ENCODE assay signal across 15 mouse cellular contexts in genomic region chr3:92689154-92689553, GRCm38 (mm10). TPM values are rescaled to one million over a fixed set of nuclear protein-coding genes. Genes with fewer than 3 reads are reported as not detected.
A peak's percentile ranks its signal among the peaks of the same experiment; 100 is the strongest.
DNase-seq lines count a peak whose midpoint lies in the region; ATAC-seq lines count a peak whose summit lies in the region.
"Not testable (repeated sequence)": the region's sequence is repeated elsewhere in the genome, so short reads cannot be mapped to it uniquely, and the experiment has no call there.
"Had no signal": no experiment of that assay in that cellular context is flagged by ENCODE, and none has a peak within 500 bp of the region (broad histone marks: within the 10 kb centered on the region; RNA-seq: fewer than 3 reads in every experiment).

No protein-coding gene starts in this region.

- H3K4me3 ChIP-seq in heart, embryonic 13.5 days, result not testable (repeated sequence)

- WGBS in heart, embryonic 13.5 days, result 57% methylated on average over 16 of the region's 16 CpGs

- not testable (repeated sequence) for H3K4me1 ChIP-seq in heart, embryonic 13.5 days

- H3K4me2 ChIP-seq in heart, embryonic 13.5 days, result peak overlapping the region; percentile 31

- H3K27ac ChIP-seq in heart, embryonic 13.5 days (replicated peaks), result not testable (repeated sequence)

- not testable (repeated sequence) for H3K9ac ChIP-seq in heart, embryonic 13.5 days

- H3K36me3 ChIP-seq in heart, embryonic 13.5 days, result not testable (repeated sequence)

- H3K9me3 ChIP-seq in heart, embryonic 13.5 days, result not testable (repeated sequence)

- peak; percentile 18 for DNase-seq in R1 (ENCODE audit: low read depth, low spot score)
- DNase-seq in cerebellum, adult 11 months, result peak; percentile 19
- peak; percentile 15 to 40 for DNase-seq in cerebellum, postnatal 36 days
- DNase-seq in kidney, postnatal 36 days, result peak; percentile 6 to 42
- DNase-seq in lung, postnatal 4 days, result peak; percentile 23 to 40
- peak; percentile 5 to 8 for DNase-seq in spleen, adult 18-20 months

- not testable (repeated sequence) for ATAC-seq in heart, embryonic 13.5 days (ENCODE audit: extremely low read depth, insufficient number of reproducible peaks, low FRiP score, low TSS enrichment)

- not testable (repeated sequence) for H3K27me3 ChIP-seq in heart, embryonic 13.5 days (replicated peaks)

RNA-seq across cellular contexts. Expression of gene Lce1d, which starts 2.1 kb away (rescaled TPM):
- polyA plus RNA-seq in heart, embryonic 13.5 days (2015; fragmentation: Nextera tagmentation; extraction: Ambion mirVana), result not detected in 2 replicates
- polyA plus RNA-seq: forebrain, embryonic 14.5 days; heart, embryonic 10.5 days; hindbrain, embryonic 12.5 days; intestine, embryonic 15.5 days; large intestine, adult 2 months; limb, embryonic 10.5 days; liver, embryonic 14.5 days; neural tube, embryonic 15.5 days had no signal

RNA-seq across cellular contexts. Expression of gene Lce1c, which starts 10.1 kb away (rescaled TPM):
- not detected in 2 replicates for polyA plus RNA-seq in heart, embryonic 13.5 days (2015; fragmentation: Nextera tagmentation; extraction: Ambion mirVana)
- polyA plus RNA-seq: forebrain, embryonic 14.5 days; heart, embryonic 10.5 days; hindbrain, embryonic 12.5 days; intestine, embryonic 15.5 days; large intestine, adult 2 months; limb, embryonic 10.5 days; liver, embryonic 14.5 days; neural tube, embryonic 15.5 days had no signal

RNA-seq across cellular contexts. Expression of gene Lce1a2, which starts 19.0 kb away (rescaled TPM):
- not detected in 2 replicates for polyA plus RNA-seq in heart, embryonic 13.5 days (2015; fragmentation: Nextera tagmentation; extraction: Ambion mirVana)
- polyA plus RNA-seq: forebrain, embryonic 14.5 days; heart, embryonic 10.5 days; hindbrain, embryonic 12.5 days; intestine, embryonic 15.5 days; large intestine, adult 2 months; limb, embryonic 10.5 days; liver, embryonic 14.5 days; neural tube, embryonic 15.5 days had no signal

RNA-seq across cellular contexts. Expression of gene Lce1e, which starts 19.7 kb away (rescaled TPM):
- not detected in 2 replicates for polyA plus RNA-seq in heart, embryonic 13.5 days (2015; fragmentation: Nextera tagmentation; extraction: Ambion mirVana)
- polyA plus RNA-seq: forebrain, embryonic 14.5 days; heart, embryonic 10.5 days; hindbrain, embryonic 12.5 days; intestine, embryonic 15.5 days; large intestine, adult 2 months; limb, embryonic 10.5 days; liver, embryonic 14.5 days; neural tube, embryonic 15.5 days had no signal

RNA-seq across cellular contexts. Expression of gene Lce1f, which starts 31.0 kb away (rescaled TPM):
- not detected in 2 replicates for polyA plus RNA-seq in heart, embryonic 13.5 days (2015; fragmentation: Nextera tagmentation; extraction: Ambion mirVana)
- polyA plus RNA-seq: forebrain, embryonic 14.5 days; heart, embryonic 10.5 days; hindbrain, embryonic 12.5 days; intestine, embryonic 15.5 days; large intestine, adult 2 months; limb, embryonic 10.5 days; liver, embryonic 14.5 days; neural tube, embryonic 15.5 days had no signal
